Mouse (Mus musculus) cerebellum, adult 9-11 months (tissue): ENCODE results near the gene Lamc3.

Source experiments
- DNase-seq: peaks from one replicate; pipeline ENCODE4 v3.0.0; 2022

The Lamc3 gene

GRCm38 (mm10) chr2:31990961-31991360, 103.9 kb downstream of the Lamc3 start:
- no peak for DNase-seq

GRCm38 (mm10) chr2:31994896-31995295, 107.8 kb downstream of the Lamc3 start:
- DNase-seq: no peak

- no peak for DNase-seq
These were observed 109.0 kb downstream of the Lamc3 start for GRCm38 (mm10) chr2:31996060-31996459.
